Mouse (Mus musculus) gonadal fat pad, adult 2 months (tissue): Measurements from ENCODE around the gene Atp6v1e1. TPM values are rescaled to one million over a fixed set of nuclear protein-coding genes. Genes with fewer than 3 reads are reported as not detected.
"Not testable (repeated sequence)": the region's sequence is repeated elsewhere in the genome, so short reads cannot be mapped to it uniquely, and the experiment has no call there.

Experiments used
- DNase-seq: peaks from one replicate; pipeline ENCODE4 v3.0.0-alpha.2; 2012; ENCODE audit warnings: low read depth
- polyA plus RNA-seq: library from polyadenylated mRNA; depleted of rRNA; stranded (reverse); fragments of >200 nt; gene quantifications from 2 replicates; pipeline ENCODE4 v1.2.3, GENCODE M21; 2012

The Atp6v1e1 gene
- polyA plus RNA-seq, 1 experiment: 241 TPM

- no peak for DNase-seq
Observed at GRCm38 (mm10) chr6:120820144-120820543, 2.4 kb downstream of the Atp6v1e1 start.

GRCm38 (mm10) chr6:120819294-120819693 is 3.3 kb downstream of the Atp6v1e1 start:
- DNase-seq: no peak

- DNase-seq: not testable (repeated sequence)
Observed at GRCm38 (mm10) chr6:120811999-120812398, 10.6 kb downstream of the Atp6v1e1 start.

GRCm38 (mm10) chr6:120807738-120808081 is 14.9 kb downstream of the Atp6v1e1 start:
- no peak for DNase-seq

GRCm38 (mm10) chr6:120806999-120807737 is 15.4 kb downstream of the Atp6v1e1 start:
- DNase-seq: no peak

- no peak for DNase-seq
Observed at GRCm38 (mm10) chr6:120799581-120800041, 23.0 kb downstream of the Atp6v1e1 start.

- no peak for DNase-seq
Observed at GRCm38 (mm10) chr6:120798905-120799304, 23.7 kb downstream of the Atp6v1e1 start.

- DNase-seq: no peak
Observed at GRCm38 (mm10) chr6:120798019-120798418, 24.6 kb downstream of the Atp6v1e1 start.

- no peak for DNase-seq
Observed at GRCm38 (mm10) chr6:120796111-120796510, 26.5 kb downstream of the Atp6v1e1 start.

GRCm38 (mm10) chr6:120795422-120796086 is 27.0 kb downstream of the Atp6v1e1 start:
- DNase-seq: no peak

- DNase-seq: no peak
Observed at GRCm38 (mm10) chr6:120792947-120793346, 29.6 kb downstream of the Atp6v1e1 start.

- DNase-seq: no peak
Observed at GRCm38 (mm10) chr6:120790717-120791116, 31.9 kb downstream of the Atp6v1e1 start.

GRCm38 (mm10) chr6:120790153-120790552 is 32.4 kb downstream of the Atp6v1e1 start:
- no peak for DNase-seq

GRCm38 (mm10) chr6:120788904-120789303 is 33.7 kb downstream of the Atp6v1e1 start:
- no peak for DNase-seq

GRCm38 (mm10) chr6:120788068-120788607 is 34.5 kb downstream of the Atp6v1e1 start:
- no peak for DNase-seq

GRCm38 (mm10) chr6:120784351-120784750 is 38.2 kb downstream of the Atp6v1e1 start:
- DNase-seq: no peak

GRCm38 (mm10) chr6:120782948-120783347 is 39.6 kb downstream of the Atp6v1e1 start:
- DNase-seq: no peak

GRCm38 (mm10) chr6:120778226-120778625 is 44.4 kb downstream of the Atp6v1e1 start:
- no peak for DNase-seq

GRCm38 (mm10) chr6:120777533-120777932 is 45.1 kb downstream of the Atp6v1e1 start:
- no peak for DNase-seq

GRCm38 (mm10) chr6:120776286-120776685 is 46.3 kb downstream of the Atp6v1e1 start:
- DNase-seq: no peak

GRCm38 (mm10) chr6:120773763-120774162 is 48.8 kb downstream of the Atp6v1e1 start:
- no peak for DNase-seq

- DNase-seq: no peak
Observed at GRCm38 (mm10) chr6:120773149-120773628, 49.4 kb downstream of the Atp6v1e1 start, which contains the start of gene Slc25a18. Gene Slc25a18, plus strand, starts transcription at chr6:120773578.

GRCm38 (mm10) chr6:120772025-120772424 is 50.6 kb downstream of the Atp6v1e1 start:
- no peak for DNase-seq
